Mouse (Mus musculus): Measurements from ENCODE around the gene Papolb. TPM values are rescaled to one million over a fixed set of nuclear protein-coding genes. Genes with fewer than 3 reads are reported as not detected.

Gene Papolb
- total RNA-seq, 2 experiments from 2014 or later = 0.21 to 0.27 TPM

Other genes with a start within 250 kb of the Papolb start
- 10 to 100 TPM; 22.9 to 23.6 TPM for gene Foxk1, start 128.6 kb downstream of the Papolb start, total RNA-seq (2021)
- 10 to 100 TPM; 14.0 to 18.9 TPM for gene Ap5z1, start 66.1 kb downstream of the Papolb start, total RNA-seq (2021)
- 10 to 100 TPM in 1 of 2 experiments, 1 to 10 TPM in 1; 8.0 to 10.7 TPM for gene Radil, start 21.0 kb upstream of the Papolb start, total RNA-seq (2021)
- gene Mmd2, start 78.7 kb upstream of the Papolb start, total RNA-seq (2021) = 10 to 100 TPM; 46.5 to 54.0 TPM
- gene Wipi2, start 97.6 kb upstream of the Papolb start, total RNA-seq (2021) = 100 to 1,000 TPM in 1 of 2 experiments, 10 to 100 TPM in 1; 93.6 to 102 TPM
- 10 to 100 TPM; 17.2 to 24.0 TPM for gene Slc29a4, start 162.4 kb upstream of the Papolb start, total RNA-seq (2021)